Mouse (Mus musculus) forebrain, embryonic 12.5 days (tissue): ENCODE measurements around the gene Tspan18. TPM values are rescaled to one million over a fixed set of nuclear protein-coding genes. Genes with fewer than 3 reads are reported as not detected.

ENCODE experiments used
- ATAC-seq: fragments of 200-750 bp; cut with Nextera tagmentation; 2 replicates; pipeline ENCODE4 v1.8.0; 2017; ENCODE audit warnings: moderate TSS enrichment; ENCODE audit not compliant: low FRiP score
- H3K27ac ChIP-seq: fragments of 300-500 bp; sonication (generic); 2 replicates; pipeline ENCODE4 v1.5.1; 2016; ENCODE audit warnings: mild to moderate bottlenecking
- H3K27me3 ChIP-seq: fragments of 300-500 bp; sonication (generic); 2 replicates; pipeline ENCODE4 v1.6.1; 2016; ENCODE audit warnings: mild to moderate bottlenecking
- H3K36me3 ChIP-seq: fragments of 300-500 bp; sonication (generic); replicated peaks from 2 replicates; pipeline ENCODE4 v1.6.1; 2016; ENCODE audit warnings: mild to moderate bottlenecking
- H3K4me1 ChIP-seq: fragments of 300-500 bp; sonication (generic); 2 replicates; pipeline ENCODE4 v1.6.1; 2016
- H3K4me2 ChIP-seq: fragments of 300-500 bp; sonication (generic); 2 replicates; pipeline ENCODE4 v1.6.1; 2016; ENCODE audit warnings: mild to moderate bottlenecking, moderate library complexity
- H3K4me3 ChIP-seq: fragments of 300-500 bp; sonication (generic); replicated peaks from 2 replicates; pipeline ENCODE4 v1.5.1; 2016; ENCODE audit warnings: mild to moderate bottlenecking
- H3K9ac ChIP-seq: fragments of 300-500 bp; sonication (generic); 2 replicates; pipeline ENCODE4 v1.6.1; 2016; ENCODE audit warnings: mild to moderate bottlenecking
- H3K9me3 ChIP-seq: fragments of 300-500 bp; sonication (generic); 2 replicates; pipeline ENCODE4 v1.6.1; 2016
- WGBS: fragments of 180-500 bp; shearing (Covaris S2); methylation state at CpG from one replicate; pipeline ENCODE4 v1.1.7; 2016; 5-methylcytosine and 5-hydroxymethylcytosine counted together
- polyA plus RNA-seq: library from polyadenylated mRNA; unstranded; fragments of >200 nt; fragmentation: Nextera tagmentation; extraction: Ambion mirVana; gene quantifications from 2 replicates; pipeline ENCODE4 v1.2.1, GENCODE M21; 2016

The Tspan18 gene
- polyA plus RNA-seq, 1 experiment from 2014 or later: 31.2 TPM

GRCm38 (mm10) chr2:93309724-93310413 is 24.4 kb downstream of the Tspan18 start:
- Histone ChIP-seq H3K27ac (no peak overlapping the region), H3K27me3 (no peaks in the 10 kb centered on the region), H3K9me3 (no peaks in the 10 kb centered on the region), H3K36me3 (peaks cover 24% of the 10 kb centered on the region; the same call in 1 of the 2 replicates), H3K4me1 (peaks cover 24% of the 10 kb centered on the region), H3K4me3 (no peak overlapping the region), H3K4me2 (no peak overlapping the region), H3K9ac (no peak overlapping the region)
- WGBS: 93% methylated on average over 14 of the region's 14 CpGs
- no peak for ATAC-seq

GRCm38 (mm10) chr2:93306898-93307297 is 27.4 kb downstream of the Tspan18 start:
- Histone ChIP-seq H3K9me3 (no peaks in the 10 kb centered on the region), H3K4me1 (peaks cover 35% of the 10 kb centered on the region), H3K27me3 (no peaks in the 10 kb centered on the region), H3K27ac (no peak overlapping the region), H3K36me3 (peaks cover 21% of the 10 kb centered on the region; the same call in 1 of the 2 replicates), H3K4me2 (no peak overlapping the region), H3K4me3 (no peak overlapping the region), H3K9ac (no peak overlapping the region)
- WGBS: 94% methylated on average over 4 of the region's 4 CpGs
- ATAC-seq: no peak

DNA sequence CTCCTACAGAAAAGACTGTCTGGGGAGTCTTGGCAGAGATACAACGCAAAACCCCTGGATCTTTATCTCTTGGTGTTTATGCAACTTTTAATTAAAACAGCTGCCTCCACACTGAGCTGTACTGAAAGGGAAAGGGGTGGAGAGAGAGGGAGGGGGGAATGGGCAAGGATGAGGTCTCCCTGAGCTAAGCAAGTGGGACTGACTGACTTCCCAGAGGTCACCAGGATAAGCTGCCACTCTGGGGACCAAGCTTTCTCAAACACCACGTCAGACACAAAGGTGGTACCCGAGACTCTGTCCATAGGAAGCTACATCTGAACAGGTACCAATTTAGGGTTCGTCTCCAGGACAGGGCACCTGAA is 30.1 kb downstream of the Tspan18 start:
- 34% methylated on average over 4 of the region's 4 CpGs for WGBS
- peak; percentile 42; the same call in 1 of the 2 replicates for ATAC-seq
- Histone ChIP-seq H3K4me3 (no peak overlapping the region), H3K4me2 (no peak overlapping the region), H3K36me3 (peaks cover 9% of the 10 kb centered on the region; the same call in 1 of the 2 replicates), H3K27ac (peak overlapping the region; percentile 90), H3K9ac (peak overlapping the region; percentile 33), H3K4me1 (peaks cover 35% of the 10 kb centered on the region), H3K27me3 (no peaks in the 10 kb centered on the region), H3K9me3 (no peaks in the 10 kb centered on the region)

DNA sequence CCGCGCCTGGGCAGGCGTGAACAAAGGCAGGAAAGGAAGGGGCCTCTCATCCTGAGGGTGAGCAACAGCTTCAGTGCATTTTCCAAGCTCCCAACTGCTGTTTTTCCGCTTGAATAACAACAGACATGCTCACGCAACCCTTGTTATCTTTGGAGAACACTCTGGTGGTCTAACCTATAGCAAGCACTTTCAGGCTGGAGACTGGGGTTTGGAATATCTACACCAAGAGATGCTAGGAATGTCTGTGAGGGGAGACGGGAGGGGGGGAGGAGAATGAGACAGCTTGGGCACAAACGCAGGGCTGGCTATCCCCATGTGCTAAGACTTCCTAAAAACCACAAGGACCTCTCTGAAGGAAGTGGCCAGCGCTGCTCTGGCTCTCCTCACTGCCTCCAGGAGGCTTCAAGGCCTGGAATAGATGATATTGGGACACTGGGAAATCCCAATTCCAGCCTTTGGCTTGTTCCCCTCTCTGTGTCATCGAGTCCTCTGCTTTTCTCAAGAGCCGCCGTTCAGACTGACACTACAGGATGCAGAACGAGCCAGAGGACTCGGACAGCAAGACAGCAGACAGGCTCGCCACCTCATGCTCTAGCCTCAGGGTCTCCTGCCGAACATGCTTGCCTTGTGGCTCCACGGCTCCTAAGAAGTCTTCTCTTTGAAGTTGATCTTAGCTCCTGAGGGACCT is 30.6 kb downstream of the Tspan18 start:
- Histone ChIP-seq H3K4me2 (peak overlapping the region; percentile 30; the same call in 1 of the 2 replicates), H3K9me3 (no peaks in the 10 kb centered on the region), H3K27ac (peak overlapping the region; percentile 90), H3K27me3 (no peaks in the 10 kb centered on the region), H3K36me3 (peaks cover 8% of the 10 kb centered on the region; the same call in 1 of the 2 replicates), H3K4me3 (no peak overlapping the region), H3K9ac (peak overlapping the region; percentile 33), H3K4me1 (peaks cover 35% of the 10 kb centered on the region)
- WGBS: 7% methylated on average over 16 of the region's 16 CpGs
- peak; percentile 68 for ATAC-seq

GRCm38 (mm10) chr2:93303260-93303584 is 31.1 kb downstream of the Tspan18 start:
- Histone ChIP-seq H3K36me3 (peaks cover 6% of the 10 kb centered on the region; the same call in 1 of the 2 replicates), H3K9me3 (no peaks in the 10 kb centered on the region), H3K27me3 (no peaks in the 10 kb centered on the region), H3K4me2 (peak overlapping the region; percentile 30; the same call in 1 of the 2 replicates), H3K9ac (0 out of 2 replicates have a peak overlapping the region, but pooled peaks have one; percentile 33), H3K4me1 (peaks cover 30% of the 10 kb centered on the region), H3K4me3 (no peak overlapping the region), H3K27ac (peak overlapping the region; percentile 90)
- WGBS: 19% methylated on average over 5 of the region's 5 CpGs
- ATAC-seq: no peak; the same call in 1 of the 2 replicates

GRCm38 (mm10) chr2:93297656-93298055 is 36.6 kb downstream of the Tspan18 start:
- Histone ChIP-seq H3K4me3 (no peak overlapping the region), H3K27me3 (no peaks in the 10 kb centered on the region), H3K9ac (no peak overlapping the region), H3K4me2 (no peak overlapping the region), H3K36me3 (peaks cover 21% of the 10 kb centered on the region), H3K9me3 (no peaks in the 10 kb centered on the region), H3K4me1 (0 out of 2 replicates have a peak, but pooled peaks cover under 1% of the 10 kb centered on the region), H3K27ac (no peak overlapping the region)
- no peak for ATAC-seq
- 80% methylated on average over 3 of the region's 3 CpGs for WGBS

GRCm38 (mm10) chr2:93291186-93291926 is 42.9 kb downstream of the Tspan18 start:
- peaks cover 57% of the 10 kb centered on the region for H3K4me1 ChIP-seq
- no peak overlapping the region for H3K4me3 ChIP-seq
- peak overlapping the region; percentile 1; the same call in 1 of the 2 replicates for H3K4me2 ChIP-seq

DNA sequence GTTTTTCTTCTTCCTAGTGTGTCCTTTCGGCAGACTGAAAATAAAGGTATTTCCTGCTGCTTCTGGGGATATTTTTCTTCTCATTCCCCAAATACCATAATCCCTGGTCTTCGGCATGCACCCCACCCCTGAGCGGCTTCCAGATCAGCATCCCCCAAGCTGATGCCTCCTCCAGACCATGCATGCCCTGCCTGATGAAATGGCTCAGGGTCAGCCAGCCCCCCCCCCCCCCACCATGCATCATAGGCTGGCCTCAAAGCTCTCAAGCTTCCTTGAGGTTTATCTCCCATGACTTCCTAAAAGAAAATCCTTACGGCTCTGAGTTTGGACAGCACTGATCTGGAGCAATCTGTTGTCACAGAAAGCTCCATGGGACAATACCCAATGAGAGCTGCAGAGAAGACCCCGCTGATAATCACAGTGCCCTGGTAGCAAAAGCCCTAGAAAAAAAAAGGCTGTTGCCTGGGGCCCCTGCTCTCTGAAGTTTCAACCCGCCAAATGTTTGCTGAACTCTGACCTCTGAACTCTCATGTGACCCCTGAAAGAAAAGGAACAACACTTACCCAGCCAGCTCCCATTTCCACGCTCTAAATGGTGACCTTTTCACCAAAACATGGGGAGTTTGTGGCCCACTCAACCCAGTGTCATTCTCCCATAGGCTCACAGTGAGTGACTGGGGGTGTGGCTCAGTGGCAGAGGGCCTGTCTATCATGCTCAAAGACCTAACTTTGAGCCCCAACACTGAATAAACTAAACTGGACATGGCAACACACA is 43.8 kb downstream of the Tspan18 start:
- Histone ChIP-seq H3K4me2 (no peak overlapping the region), H3K9me3 (no peaks in the 10 kb centered on the region), H3K9ac (no peak overlapping the region), H3K27me3 (no peaks in the 10 kb centered on the region), H3K4me3 (no peak overlapping the region), H3K36me3 (peaks cover 23% of the 10 kb centered on the region), H3K27ac (peak overlapping the region; percentile 73), H3K4me1 (peaks cover 65% of the 10 kb centered on the region)
- 28% methylated on average over 7 of the region's 7 CpGs for WGBS
- 0 out of 2 replicates have a peak, but pooled peaks have one; percentile 12 for ATAC-seq

More at GRCm38 (mm10) chr2:93291186-93291926, 42.9 kb downstream of the Tspan18 start:
- H3K27ac ChIP-seq: peak overlapping the region; percentile 73
- peaks cover 23% of the 10 kb centered on the region for H3K36me3 ChIP-seq
- ATAC-seq: 0 out of 2 replicates have a peak, but pooled peaks have one; percentile 7
- WGBS: 31% methylated on average over 13 of the region's 13 CpGs
- no peaks in the 10 kb centered on the region for H3K9me3 ChIP-seq
- H3K9ac ChIP-seq: peak overlapping the region; percentile 33; the same call in 1 of the 2 replicates
- H3K27me3 ChIP-seq: no peaks in the 10 kb centered on the region

GRCm38 (mm10) chr2:93289161-93289560 is 45.1 kb downstream of the Tspan18 start:
- peaks cover 19% of the 10 kb centered on the region for H3K36me3 ChIP-seq
- H3K4me3 ChIP-seq: no peak overlapping the region
- H3K4me2 ChIP-seq: no peak overlapping the region
- ATAC-seq: no peak
- H3K4me1 ChIP-seq: peaks cover 79% of the 10 kb centered on the region
- no peak overlapping the region for H3K9ac ChIP-seq
- 79% methylated on average over 10 of the region's 10 CpGs for WGBS
- H3K27me3 ChIP-seq: no peaks in the 10 kb centered on the region
- H3K9me3 ChIP-seq: no peaks in the 10 kb centered on the region
- peak overlapping the region; percentile 50 for H3K27ac ChIP-seq

- Histone ChIP-seq H3K4me3 (no peak overlapping the region), H3K27me3 (no peaks in the 10 kb centered on the region), H3K9me3 (no peaks in the 10 kb centered on the region), H3K4me1 (peaks cover 96% of the 10 kb centered on the region), H3K4me2 (peak overlapping the region; percentile 28; the same call in 1 of the 2 replicates), H3K9ac (peak overlapping the region; percentile 21; the same call in 1 of the 2 replicates), H3K27ac (peak overlapping the region; percentile 90), H3K36me3 (peaks cover 2% of the 10 kb centered on the region; the same call in 1 of the 2 replicates)
- WGBS: 20% methylated on average over 4 of the region's 4 CpGs
- peak; percentile 42 for ATAC-seq
Measured at GRCm38 (mm10) chr2:93287348-93287747, 47.0 kb downstream of the Tspan18 start.

DNA sequence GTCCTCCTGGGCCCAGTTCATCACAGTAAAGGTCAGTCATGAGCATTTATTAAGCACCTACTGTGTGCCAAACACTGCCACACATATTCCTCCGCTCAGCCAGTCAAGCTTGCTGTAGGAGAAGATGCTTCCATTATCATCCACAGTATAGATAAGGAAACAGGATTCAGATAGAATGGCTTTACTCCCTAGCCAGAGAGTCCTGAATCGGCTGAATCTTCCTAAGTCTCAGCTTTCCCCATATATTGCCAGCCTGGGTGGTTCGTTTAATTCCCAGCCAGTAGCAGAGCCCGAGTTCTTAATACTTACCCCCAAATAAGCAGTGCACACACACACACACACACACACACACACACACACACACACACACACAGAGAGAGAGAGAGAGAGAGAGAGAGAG is 47.6 kb downstream of the Tspan18 start:
- H3K9me3 ChIP-seq: no peaks in the 10 kb centered on the region
- H3K9ac ChIP-seq: peak overlapping the region; percentile 21; the same call in 1 of the 2 replicates
- no peak for ATAC-seq
- H3K36me3 ChIP-seq: no peaks in the 10 kb centered on the region
- H3K4me2 ChIP-seq: no peak overlapping the region
- peaks cover 97% of the 10 kb centered on the region for H3K4me1 ChIP-seq
- WGBS: 42% methylated on average over 4 of the region's 4 CpGs
- no peaks in the 10 kb centered on the region for H3K27me3 ChIP-seq
- no peak overlapping the region for H3K4me3 ChIP-seq
- H3K27ac ChIP-seq: peak overlapping the region; percentile 90
